Mouse (Mus musculus) midbrain, embryonic 11.5 days (tissue): ENCODE measurements at regions not wholly inside any gene's neighbourhood (a gene's known extent, or its start where the extent isn't known, plus 50 kb on each side); places are given as distances from the start of the nearest gene placed in this dataset.

Experiments used
- ATAC-seq: fragments of 200-750 bp; cut with Nextera tagmentation; 2 replicates; pipeline ENCODE4 v1.8.0; 2017; ENCODE audit warnings: moderate TSS enrichment, moderate library complexity; ENCODE audit not compliant: low FRiP score
- DNase-seq: peaks from one replicate; pipeline ENCODE4 v3.0.0; 2015; ENCODE audit warnings: low spot score; ENCODE audit errors: missing footprints
- H3K27ac ChIP-seq: fragments of 300-500 bp; sonication (generic); 2 replicates; pipeline ENCODE4 v1.5.1; 2014; ENCODE audit warnings: low read depth, low read length
- H3K27me3 ChIP-seq: fragments of 300-500 bp; sonication (generic); 2 replicates; pipeline ENCODE4 v1.6.1; 2014; ENCODE audit warnings: mild to moderate bottlenecking, low read length, moderate library complexity, mixed read lengths; ENCODE audit not compliant: control insufficient read depth, insufficient read depth
- H3K36me3 ChIP-seq: fragments of 300-500 bp; sonication (generic); 2 replicates; pipeline ENCODE4 v1.6.1; 2014; ENCODE audit warnings: mild to moderate bottlenecking, low read length, moderate library complexity, mixed read lengths; ENCODE audit not compliant: control insufficient read depth, insufficient read depth
- H3K4me1 ChIP-seq: fragments of 300-500 bp; sonication (generic); 2 replicates; pipeline ENCODE4 v1.6.1; 2014; ENCODE audit warnings: low read length; ENCODE audit not compliant: control insufficient read depth, insufficient read depth
- H3K4me2 ChIP-seq: fragments of 300-500 bp; sonication (generic); 2 replicates; pipeline ENCODE4 v1.6.1; 2014; ENCODE audit warnings: mild to moderate bottlenecking, moderate library complexity
- H3K4me3 ChIP-seq: fragments of 300-500 bp; sonication (generic); 2 replicates; pipeline ENCODE4 v1.5.1; 2014; ENCODE audit warnings: low read depth, low read length
- H3K9ac ChIP-seq: fragments of 300-500 bp; sonication (generic); 2 replicates; pipeline ENCODE4 v1.6.1; 2014; ENCODE audit warnings: low read length
- H3K9me3 ChIP-seq: fragments of 300-500 bp; sonication (generic); 2 replicates; pipeline ENCODE4 v1.6.1; 2016; ENCODE audit warnings: low read length; ENCODE audit not compliant: control insufficient read depth
- WGBS: fragments of 180-500 bp; shearing (Covaris S2); extraction: QIAGEN DNeasy Blood & Tissue Kit; methylation state at CpG from one replicate; pipeline ENCODE4 v1.1.7; 2014; 5-methylcytosine and 5-hydroxymethylcytosine counted together

- H3K27me3 ChIP-seq = no peaks in the 10 kb centered on the region
- H3K4me2 ChIP-seq = peak overlapping the region; percentile 51
- H3K36me3 ChIP-seq = no peaks in the 10 kb centered on the region
- peak overlapping the region; percentile 70 for H3K9ac ChIP-seq
- DNase-seq (peak; percentile 98), ATAC-seq (peak; percentile 97)
- peaks cover 6% of the 10 kb centered on the region for H3K4me1 ChIP-seq
- H3K9me3 ChIP-seq = peaks cover 3% of the 10 kb centered on the region; the same call in 1 of the 2 replicates
- peak overlapping the region; percentile 22 for H3K4me3 ChIP-seq
- peak overlapping the region; percentile 96 for H3K27ac ChIP-seq
- WGBS = 0% methylated on average over 18 of the region's 18 CpGs
Measured at GRCm38 (mm10) chr9:41273171-41273781, 111.8 kb upstream of the Ubash3b start.

GRCm38 (mm10) chr9:41272596-41272995 lies 111.1 kb upstream of the Ubash3b start:
- Histone ChIP-seq H3K4me3 (no peak overlapping the region), H3K27me3 (no peaks in the 10 kb centered on the region), H3K9me3 (peaks cover 3% of the 10 kb centered on the region; the same call in 1 of the 2 replicates), H3K36me3 (no peaks in the 10 kb centered on the region), H3K9ac (peak overlapping the region; percentile 39), H3K4me2 (peak overlapping the region; percentile 51), H3K27ac (peak overlapping the region; percentile 96), H3K4me1 (peaks cover 6% of the 10 kb centered on the region)
- ATAC-seq (no peak; the same call in 1 of the 2 replicates), DNase-seq (peak; percentile 91)
- 7% methylated on average over 6 of the region's 6 CpGs for WGBS

GRCm38 (mm10) chr9:41268112-41268511 lies 106.6 kb upstream of the Ubash3b start:
- peak; percentile 80 for DNase-seq
- H3K4me2 ChIP-seq = no peak overlapping the region
- 37% methylated on average over 3 of the region's 3 CpGs for WGBS

GRCm38 (mm10) chr9:41264485-41264884 lies 103.0 kb upstream of the Ubash3b start:
- H3K27me3 ChIP-seq = no peaks in the 10 kb centered on the region
- H3K27ac ChIP-seq = no peak overlapping the region
- peaks cover 3% of the 10 kb centered on the region; the same call in 1 of the 2 replicates for H3K4me1 ChIP-seq
- no peak overlapping the region for H3K4me2 ChIP-seq
- ATAC-seq (no peak), DNase-seq (peak; percentile 80)
- WGBS = 51% methylated on average over 6 of the region's 6 CpGs
- no peaks in the 10 kb centered on the region for H3K9me3 ChIP-seq
- H3K4me3 ChIP-seq = no peak overlapping the region
- no peaks in the 10 kb centered on the region for H3K36me3 ChIP-seq
- H3K9ac ChIP-seq = no peak overlapping the region

More at GRCm38 (mm10) chr9:41268112-41268511, 106.6 kb upstream of the Ubash3b start:
- H3K9ac ChIP-seq = no peak overlapping the region
- H3K27ac ChIP-seq = no peak overlapping the region
- no peaks in the 10 kb centered on the region for H3K9me3 ChIP-seq
- no peaks in the 10 kb centered on the region for H3K27me3 ChIP-seq
- ATAC-seq = no peak
- H3K36me3 ChIP-seq = no peaks in the 10 kb centered on the region
- H3K4me3 ChIP-seq = no peak overlapping the region
- peaks cover 9% of the 10 kb centered on the region for H3K4me1 ChIP-seq

- no peak for ATAC-seq
- no peak overlapping the region for H3K4me3 ChIP-seq
- 82% methylated on average over 1 of the region's 1 CpGs for WGBS
- no peaks in the 10 kb centered on the region for H3K4me1 ChIP-seq
- H3K27ac ChIP-seq = no peak overlapping the region
- H3K27me3 ChIP-seq = no peaks in the 10 kb centered on the region
- H3K9me3 ChIP-seq = no peaks in the 10 kb centered on the region
- no peaks in the 10 kb centered on the region for H3K36me3 ChIP-seq
- no peak overlapping the region for H3K4me2 ChIP-seq
- peak; percentile 6 for DNase-seq
- no peak overlapping the region for H3K9ac ChIP-seq
Measured at GRCm38 (mm10) chr9:41257244-41257643, 95.7 kb upstream of the Ubash3b start.

GRCm38 (mm10) chr9:41242372-41242771 lies 80.9 kb upstream of the Ubash3b start:
- no peak overlapping the region for H3K9ac ChIP-seq
- H3K27ac ChIP-seq = no peak overlapping the region
- no peaks in the 10 kb centered on the region for H3K36me3 ChIP-seq
- no peaks in the 10 kb centered on the region for H3K27me3 ChIP-seq
- DNase-seq (no peak), ATAC-seq (no peak)
- no peak overlapping the region for H3K4me3 ChIP-seq
- peaks cover 3% of the 10 kb centered on the region; the same call in 1 of the 2 replicates for H3K4me1 ChIP-seq
- no peaks in the 10 kb centered on the region for H3K9me3 ChIP-seq
- 85% methylated on average over 7 of the region's 7 CpGs for WGBS
- no peak overlapping the region for H3K4me2 ChIP-seq

GRCm38 (mm10) chr9:41239097-41239451 lies 77.6 kb upstream of the Ubash3b start:
- H3K27me3 ChIP-seq = no peaks in the 10 kb centered on the region
- ATAC-seq (no peak), DNase-seq (no peak)
- H3K9me3 ChIP-seq = no peaks in the 10 kb centered on the region
- H3K4me3 ChIP-seq = no peak overlapping the region
- H3K9ac ChIP-seq = no peak overlapping the region
- H3K4me2 ChIP-seq = no peak overlapping the region
- no peak overlapping the region for H3K27ac ChIP-seq
- H3K4me1 ChIP-seq = peaks cover 6% of the 10 kb centered on the region; the same call in 1 of the 2 replicates
- H3K36me3 ChIP-seq = no peaks in the 10 kb centered on the region
- WGBS = 71% methylated on average over 5 of the region's 5 CpGs

GRCm38 (mm10) chr9:41238395-41239096 lies 77.0 kb upstream of the Ubash3b start:
- ATAC-seq (no peak), DNase-seq (no peak)
- H3K27ac ChIP-seq = no peak overlapping the region

GRCm38 (mm10) chr9:41237265-41237664 lies 75.8 kb upstream of the Ubash3b start:
- 59% methylated on average over 5 of the region's 5 CpGs for WGBS
- Histone ChIP-seq H3K4me2 (no peak overlapping the region), H3K9me3 (no peaks in the 10 kb centered on the region), H3K36me3 (no peaks in the 10 kb centered on the region), H3K4me1 (peaks cover 6% of the 10 kb centered on the region; the same call in 1 of the 2 replicates), H3K4me3 (no peak overlapping the region), H3K27me3 (no peaks in the 10 kb centered on the region), H3K27ac (no peak overlapping the region), H3K9ac (no peak overlapping the region)
- DNase-seq (no peak), ATAC-seq (no peak)

More at GRCm38 (mm10) chr9:41238395-41239096, 77.0 kb upstream of the Ubash3b start:
- Histone ChIP-seq H3K36me3 (no peaks in the 10 kb centered on the region), H3K9me3 (no peaks in the 10 kb centered on the region), H3K4me2 (no peak overlapping the region), H3K27me3 (no peaks in the 10 kb centered on the region), H3K4me1 (peaks cover 6% of the 10 kb centered on the region; the same call in 1 of the 2 replicates), H3K4me3 (no peak overlapping the region), H3K9ac (no peak overlapping the region)
- WGBS = 76% methylated on average over 5 of the region's 5 CpGs
